Mouse (Mus musculus) heart, postnatal 0 days (tissue): ENCODE results near the gene Prkg1. TPM values are rescaled to one million over a fixed set of nuclear protein-coding genes. Genes with fewer than 3 reads are reported as not detected.

Experiments
- ATAC-seq: fragments of 200-750 bp; cut with Nextera tagmentation; 2 replicates; pipeline ENCODE4 v1.8.0; 2017; ENCODE audit warnings: low read depth, moderate number of reproducible peaks, moderate library complexity; ENCODE audit not compliant: insufficient read depth
- DNase-seq: peaks from one replicate; pipeline ENCODE4 v3.0.0-alpha.2; 2016; ENCODE audit warnings: low spot score
- H3K27ac ChIP-seq: fragments of 300-500 bp; sonication (generic); 2 replicates; pipeline ENCODE4 v1.5.1; 2014; ENCODE audit warnings: low read depth, mild to moderate bottlenecking
- H3K27me3 ChIP-seq: fragments of 300-500 bp; sonication (generic); 2 replicates; pipeline ENCODE4 v1.6.1; 2014; ENCODE audit warnings: low read length, mixed read lengths; ENCODE audit not compliant: control insufficient read depth, insufficient read depth
- H3K36me3 ChIP-seq: fragments of 300-500 bp; sonication (generic); replicated peaks from 2 replicates; pipeline ENCODE4 v1.6.1; 2014; ENCODE audit warnings: low read length, mixed read lengths; ENCODE audit not compliant: control insufficient read depth, insufficient read depth
- H3K4me1 ChIP-seq: fragments of 300-500 bp; sonication (generic); 2 replicates; pipeline ENCODE4 v1.6.1; 2014; ENCODE audit warnings: antibody characterized with exemption; ENCODE audit not compliant: control insufficient read depth, insufficient read depth
- H3K4me2 ChIP-seq: fragments of 300-500 bp; sonication (generic); 2 replicates; pipeline ENCODE4 v1.6.1; 2014; ENCODE audit warnings: low read depth, mild to moderate bottlenecking, low read length, moderate library complexity
- H3K4me3 ChIP-seq: fragments of 300-500 bp; sonication (generic); 2 replicates; pipeline ENCODE4 v1.5.1; 2014; ENCODE audit warnings: low read depth, low read length
- H3K9ac ChIP-seq: fragments of 300-500 bp; sonication (generic); replicated peaks from 2 replicates; pipeline ENCODE4 v1.6.1; 2014; ENCODE audit warnings: low read depth, low read length, mixed read lengths
- H3K9me3 ChIP-seq: fragments of 300-500 bp; sonication (generic); replicated peaks from 2 replicates; pipeline ENCODE4 v1.6.1; 2016; ENCODE audit warnings: low read length; ENCODE audit not compliant: control insufficient read depth
- CTCF ChIP-seq: IDR thresholded peaks from 2 replicates; pipeline ENCODE4 v1.5.1; 2016; ENCODE audit warnings: antibody characterized with exemption, control low read depth, low read depth
- EP300 ChIP-seq: IDR thresholded peaks from 2 replicates; pipeline ENCODE4 v1.6.1; 2016; ENCODE audit warnings: antibody characterized with exemption, low read depth
- WGBS: fragments of 180-500 bp; shearing (Covaris S2); extraction: QIAGEN DNeasy Blood & Tissue Kit; methylation state at CpG from one replicate; pipeline ENCODE4 v1.1.7; 2014; 5-methylcytosine and 5-hydroxymethylcytosine counted together
- polyA plus RNA-seq: library from polyadenylated mRNA; unstranded; fragments of >200 nt; fragmentation: Nextera tagmentation; extraction: Ambion mirVana; gene quantifications from 2 replicates; pipeline ENCODE4 v1.2.1, GENCODE M21; 2015
- total RNA-seq: library from RNA; depleted of rRNA; stranded (reverse); fragments of >200 nt; gene quantifications from 2 replicates; pipeline ENCODE4 v1.2.3, GENCODE M21; 2014; ENCODE audit warnings: low replicate concordance

Prkg1 gene
- total and polyA plus RNA-seq, 2 experiments from 2014 or later, result 4.5 to 14.6 TPM

DNA sequence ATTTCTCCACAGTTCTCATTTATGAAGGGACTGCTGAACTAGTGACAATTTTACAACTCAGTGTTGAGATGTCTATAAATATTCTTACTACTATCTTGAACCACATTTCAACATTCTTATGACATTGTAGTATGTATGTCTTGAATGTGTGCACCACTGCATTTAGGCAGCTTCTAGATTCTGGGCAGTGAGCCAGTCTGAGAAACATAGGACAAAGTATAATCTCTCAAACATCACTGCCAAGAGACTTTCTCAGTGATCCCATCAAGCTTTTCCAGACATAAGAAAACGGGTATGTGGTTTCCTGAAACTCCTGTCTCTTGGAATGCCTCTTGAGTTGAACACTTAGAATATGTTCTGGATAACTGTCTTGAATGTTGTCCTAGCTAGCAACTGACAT is 394.7 kb downstream of the Prkg1 start:
- Histone ChIP-seq H3K9ac (no peak overlapping the region), H3K4me3 (no peak overlapping the region), H3K9me3 (no peaks in the 10 kb centered on the region), H3K27me3 (no peaks in the 10 kb centered on the region), H3K4me1 (peaks cover 4% of the 10 kb centered on the region; the same call in 1 of the 2 replicates), H3K27ac (no peak overlapping the region), H3K4me2 (no peak overlapping the region), H3K36me3 (no peaks in the 10 kb centered on the region)
- ATAC-seq, result no peak
- TF ChIP-seq CTCF, result no peak
- TF ChIP-seq EP300, result no peak
- 12% methylated on average over 1 of the region's 1 CpGs for WGBS
- DNase-seq, result no peak

DNA sequence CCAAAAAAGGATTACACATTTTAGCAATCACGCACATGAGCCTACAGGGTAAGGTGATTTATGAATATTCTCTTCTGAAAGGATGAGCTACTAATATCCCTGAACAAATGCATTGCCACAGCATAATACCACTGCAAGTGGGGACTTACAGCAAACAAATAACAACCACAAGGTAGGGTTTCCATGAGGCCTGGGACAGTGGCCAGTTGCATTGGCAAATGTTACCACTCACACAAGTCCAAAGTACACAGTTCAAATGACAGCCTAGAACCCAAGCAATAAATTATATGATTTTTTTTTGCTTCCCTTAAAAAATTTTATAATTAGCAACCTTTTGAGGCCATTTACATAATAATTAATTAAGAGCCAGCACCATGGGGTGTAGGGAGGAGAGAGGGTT is 395.7 kb downstream of the Prkg1 start:
- DNase-seq (no peak), ATAC-seq (no peak)
- WGBS, result 94% methylated on average over 1 of the region's 1 CpGs

GRCm38 (mm10) chr19:31362051-31362450 is 402.8 kb downstream of the Prkg1 start:
- no peak overlapping the region for H3K4me3 ChIP-seq
- no peak for DNase-seq
- no peaks in the 10 kb centered on the region for H3K27me3 ChIP-seq
- H3K9ac ChIP-seq, result no peak overlapping the region
- no peak for ATAC-seq
- no peaks in the 10 kb centered on the region for H3K9me3 ChIP-seq
- H3K36me3 ChIP-seq, result no peaks in the 10 kb centered on the region
- H3K4me2 ChIP-seq, result no peak overlapping the region
- peaks cover 18% of the 10 kb centered on the region for H3K4me1 ChIP-seq
- no peak overlapping the region; the same call in 1 of the 2 replicates for H3K27ac ChIP-seq
- no peak for TF ChIP-seq EP300
- WGBS, result 29% methylated on average over 4 of the region's 4 CpGs

More for the DNA sequence above, 395.7 kb downstream of the Prkg1 start:
- no peak overlapping the region for H3K27ac ChIP-seq
- H3K27me3 ChIP-seq, result no peaks in the 10 kb centered on the region
- H3K36me3 ChIP-seq, result no peaks in the 10 kb centered on the region
- H3K4me1 ChIP-seq, result peaks cover 4% of the 10 kb centered on the region; the same call in 1 of the 2 replicates
- no peak overlapping the region for H3K4me2 ChIP-seq
- no peak overlapping the region for H3K4me3 ChIP-seq
- H3K9ac ChIP-seq, result no peak overlapping the region
- TF ChIP-seq CTCF (no peak), EP300 (no peak)
- H3K9me3 ChIP-seq, result no peaks in the 10 kb centered on the region

- H3K4me3 ChIP-seq, result no peak overlapping the region
- no peaks in the 10 kb centered on the region for H3K27me3 ChIP-seq
- H3K9ac ChIP-seq, result no peak overlapping the region
- no peaks in the 10 kb centered on the region for H3K36me3 ChIP-seq
- TF ChIP-seq CTCF (no peak), EP300 (no peak)
- 70% methylated on average over 5 of the region's 5 CpGs for WGBS
- no peak for DNase-seq
- no peak overlapping the region; the same call in 1 of the 2 replicates for H3K27ac ChIP-seq
- no peak for ATAC-seq
- no peak overlapping the region for H3K4me2 ChIP-seq
- H3K4me1 ChIP-seq, result peaks cover 18% of the 10 kb centered on the region
- no peaks in the 10 kb centered on the region for H3K9me3 ChIP-seq
Observed at GRCm38 (mm10) chr19:31361575-31361974, 403.3 kb downstream of the Prkg1 start.

DNA sequence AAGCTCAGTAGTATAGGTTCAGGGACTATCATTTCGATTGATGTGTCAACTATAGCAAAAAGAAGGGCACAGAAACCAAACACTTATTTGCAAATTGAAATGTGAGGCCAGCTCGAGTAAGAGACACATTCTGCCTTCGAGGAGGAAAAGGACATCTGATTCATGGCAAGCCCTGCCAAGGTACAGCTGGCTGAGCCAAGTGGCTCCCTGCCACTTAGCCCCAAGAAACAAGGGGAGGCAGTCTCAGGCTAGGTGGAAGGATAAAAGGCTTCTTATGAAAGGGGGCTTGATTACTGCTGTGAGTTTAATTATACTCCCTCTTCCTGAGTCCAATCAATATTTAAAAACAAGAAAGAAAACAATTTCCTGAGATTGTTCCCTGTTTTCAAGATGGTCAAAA is 403.7 kb downstream of the Prkg1 start:
- no peaks in the 10 kb centered on the region for H3K36me3 ChIP-seq
- no peaks in the 10 kb centered on the region for H3K9me3 ChIP-seq
- 31% methylated on average over 3 of the region's 3 CpGs for WGBS
- H3K27me3 ChIP-seq, result no peaks in the 10 kb centered on the region
- H3K4me3 ChIP-seq, result no peak overlapping the region
- ATAC-seq, result no peak
- TF ChIP-seq EP300, result no peak
- no peak for TF ChIP-seq CTCF
- H3K4me1 ChIP-seq, result peaks cover 18% of the 10 kb centered on the region
- H3K27ac ChIP-seq, result no peak overlapping the region
- DNase-seq, result no peak
- H3K9ac ChIP-seq, result no peak overlapping the region
- H3K4me2 ChIP-seq, result no peak overlapping the region

- WGBS, result 59% methylated on average over 1 of the region's 1 CpGs
- Histone ChIP-seq H3K4me1 (peaks cover 6% of the 10 kb centered on the region), H3K27ac (no peak overlapping the region), H3K4me2 (no peak overlapping the region), H3K9ac (no peak overlapping the region), H3K9me3 (no peaks in the 10 kb centered on the region), H3K4me3 (no peak overlapping the region), H3K36me3 (no peaks in the 10 kb centered on the region), H3K27me3 (no peaks in the 10 kb centered on the region)
- no peak for TF ChIP-seq EP300
- TF ChIP-seq CTCF, result no peak
- ATAC-seq, result no peak
- no peak for DNase-seq
Observed at GRCm38 (mm10) chr19:31354959-31355358, 409.9 kb downstream of the Prkg1 start.
